Mouse (Mus musculus) adrenal gland, postnatal 4 days (tissue): ENCODE data around the gene Olfr329-ps. TPM values are rescaled to one million over a fixed set of nuclear protein-coding genes. Genes with fewer than 3 reads are reported as not detected.
"Not testable (repeated sequence)": the region's sequence is repeated elsewhere in the genome, so short reads cannot be mapped to it uniquely, and the experiment has no call there.

Source experiments
- DNase-seq, 2 experiments: peaks; one replicate each; pipeline ENCODE4 v3.0.0; 2021 to 2022; ENCODE audit warnings: low spot score in 2 of 2, mixed read lengths in 2 of 2
- long read RNA-seq, 2 experiments: library from polyadenylated mRNA; stranded (forward); transcript quantifications; one replicate each; pipeline ENCODE4 v2.0.0; 2021
- total RNA-seq, 2 experiments: library from RNA; stranded (reverse); gene quantifications; 2 replicates each; pipeline ENCODE4 v1.2.3; 2021

The Olfr329-ps gene
- total RNA-seq, result 1 to 10 TPM in 1 of 2 experiments, under 1 TPM in 1; 0.45 to 1.0 TPM
- long read RNA-seq, experiment 1, result 0 reads
- long read RNA-seq, experiment 2, result 0 reads

DNA sequence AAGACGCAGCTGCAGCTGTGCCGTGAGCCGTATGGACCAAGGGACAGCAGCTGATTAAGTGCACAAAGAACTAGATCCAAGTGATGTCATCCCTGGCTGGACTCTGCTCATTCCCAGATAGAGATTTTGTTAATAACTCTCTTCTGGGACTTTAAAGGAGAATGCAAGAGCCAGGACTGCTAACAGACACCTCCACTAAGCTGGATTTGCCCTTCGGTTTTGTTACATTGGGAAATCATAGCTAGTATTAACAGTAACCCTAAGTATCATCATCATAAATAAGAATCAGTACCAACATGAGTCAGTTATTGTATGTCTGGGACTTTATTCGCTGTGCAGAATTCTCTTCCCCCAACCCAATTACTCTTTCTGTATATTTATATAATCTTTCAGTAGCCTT lies at the start of gene Olfr329-ps:
Gene Olfr329-ps (minus strand): TSS at position 101 of the 400 bp plus-strand sequence.
- DNase-seq, result no peak

DNA sequence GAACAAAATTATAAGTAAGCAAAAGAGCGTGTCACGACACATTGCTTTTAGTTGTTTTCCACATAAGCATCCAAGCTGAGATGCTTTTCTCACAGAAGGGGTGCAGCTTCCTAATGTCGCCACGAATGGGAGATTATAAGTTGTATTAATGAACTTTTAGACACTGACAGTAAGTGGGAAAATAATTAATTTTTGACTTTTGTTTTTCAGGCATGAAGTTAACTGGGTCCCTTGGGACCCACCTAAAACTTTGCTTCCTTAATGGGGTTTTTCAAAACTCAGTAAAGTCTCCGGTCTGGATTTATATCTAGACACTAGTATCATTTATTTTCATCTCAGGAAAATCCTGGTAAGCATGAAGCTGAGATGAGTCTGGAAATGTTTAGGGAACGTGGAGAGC lies 48.6 kb upstream of the Olfr329-ps start, which contains the start of gene Olfr324:
Gene Olfr324 (plus strand): TSS at position 301 of the 400 bp plus-strand sequence.
- DNase-seq, result no peak

DNA sequence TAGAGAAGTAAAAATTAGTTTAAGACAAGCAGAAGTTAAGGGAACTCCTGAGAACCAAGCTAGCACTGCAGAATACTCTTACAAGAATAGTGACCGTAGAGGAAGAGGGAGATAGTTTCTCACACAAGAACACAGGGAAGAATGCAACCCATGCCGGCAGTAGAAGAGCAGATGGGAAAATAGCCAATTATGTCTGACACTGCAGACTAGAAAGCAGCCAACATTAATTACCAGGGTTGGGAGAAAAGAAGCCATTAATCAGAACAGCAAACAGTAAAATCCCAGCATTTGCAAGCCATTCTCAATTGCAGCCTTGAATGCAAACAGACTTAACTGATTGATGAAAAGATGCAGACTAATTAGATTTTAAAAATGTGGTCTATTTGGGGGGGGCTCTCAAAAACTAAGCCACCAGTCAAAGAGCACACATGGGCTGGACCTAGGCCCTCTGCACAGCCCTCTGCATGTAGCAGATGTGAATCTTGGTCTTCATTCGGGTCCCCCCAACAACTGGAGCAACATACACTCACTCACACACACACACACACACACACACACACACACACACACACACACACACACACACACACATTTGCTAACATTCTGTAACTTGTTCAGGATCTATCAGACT lies 42.5 kb upstream of the Olfr329-ps start:
- DNase-seq, result no peak

DNA sequence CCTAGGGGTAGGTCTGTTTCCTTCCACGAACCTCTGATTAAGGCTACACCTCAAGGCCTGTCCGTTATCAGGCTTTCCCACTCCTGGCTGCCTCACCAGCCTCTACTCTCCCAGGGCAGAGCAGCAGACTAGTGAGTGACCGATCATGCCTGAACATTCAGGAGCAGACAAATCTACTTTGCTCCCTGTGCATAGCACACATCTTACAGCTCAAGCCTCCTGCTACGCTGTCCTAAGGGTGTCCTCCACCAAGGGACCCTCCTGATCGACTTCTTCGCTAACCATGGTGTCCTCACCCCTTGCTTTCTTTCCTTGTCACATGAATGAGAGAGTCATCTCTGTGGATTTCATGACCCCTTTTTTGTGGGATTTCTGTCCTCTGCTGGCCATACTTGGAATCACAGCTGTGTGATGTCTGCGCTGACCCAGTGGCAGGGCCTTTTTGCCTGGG lies 41.7 kb upstream of the Olfr329-ps start:
- peak; percentile 18 to 26 for DNase-seq

DNA sequence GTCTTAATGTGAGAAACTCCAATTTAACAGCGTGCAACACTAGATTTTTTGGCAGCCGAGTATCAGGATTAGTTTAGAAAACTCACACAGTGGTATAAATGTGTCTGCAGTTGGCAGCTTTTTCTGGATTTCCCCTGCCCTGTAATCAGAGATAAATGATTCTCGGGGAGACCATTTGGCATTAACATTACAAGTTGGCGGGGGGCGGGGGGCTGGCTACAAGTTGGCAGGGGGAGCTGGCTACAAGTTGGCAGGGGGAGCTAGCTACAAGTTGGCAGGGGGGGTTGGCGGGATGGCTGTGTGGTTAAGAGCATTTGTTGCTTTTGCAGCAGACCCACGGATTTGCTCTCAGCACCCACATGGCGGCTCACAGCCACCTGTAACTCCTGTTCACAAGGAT lies 32.4 kb upstream of the Olfr329-ps start:
- DNase-seq, result no peak

DNA sequence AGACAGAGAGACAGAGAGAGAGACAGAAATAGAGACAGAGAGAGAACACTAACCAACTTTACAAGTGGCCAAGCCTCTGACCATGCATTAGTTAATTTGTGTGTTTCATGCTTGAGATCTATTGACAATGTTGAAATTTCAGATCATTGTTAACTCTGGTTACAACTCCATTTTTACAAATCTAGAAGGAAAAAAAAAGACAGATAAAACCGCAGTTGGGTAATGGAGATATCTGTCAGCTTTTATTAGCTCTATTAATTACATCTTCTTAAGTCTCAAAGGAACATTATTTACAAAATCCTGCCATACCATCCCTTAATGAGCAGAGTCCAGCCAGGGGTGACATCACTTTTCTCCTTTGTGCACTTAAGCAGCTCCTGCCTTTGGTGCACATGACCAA lies 31.2 kb upstream of the Olfr329-ps start, which contains the start of gene Olfr325:
Gene Olfr325 (plus strand): TSS at position 301 of the 400 bp plus-strand sequence.
- DNase-seq, result no peak

DNA sequence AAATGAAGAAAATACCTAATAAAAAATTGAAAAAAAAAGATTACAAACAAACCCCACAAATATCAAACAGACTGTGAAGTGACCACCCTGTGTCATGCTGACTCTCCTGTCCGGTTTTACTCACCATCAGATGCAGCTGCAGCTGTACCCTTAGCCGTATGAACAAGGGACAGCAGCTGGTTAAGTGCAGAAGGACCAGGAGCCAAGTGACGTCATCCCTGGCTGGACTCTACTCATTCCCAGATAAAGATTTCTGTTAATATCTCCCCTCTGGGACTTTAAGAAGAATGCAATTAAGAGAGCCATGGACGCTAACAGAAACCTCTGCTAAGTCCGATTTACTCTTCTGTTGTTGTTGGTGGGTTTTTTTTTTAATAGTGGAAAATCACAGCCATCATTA lies 24.2 kb upstream of the Olfr329-ps start, which contains the start of gene Olfr224:
Gene Olfr224 (minus strand): TSS at position 149 of the 400 bp plus-strand sequence.
- DNase-seq, result no peak

DNA sequence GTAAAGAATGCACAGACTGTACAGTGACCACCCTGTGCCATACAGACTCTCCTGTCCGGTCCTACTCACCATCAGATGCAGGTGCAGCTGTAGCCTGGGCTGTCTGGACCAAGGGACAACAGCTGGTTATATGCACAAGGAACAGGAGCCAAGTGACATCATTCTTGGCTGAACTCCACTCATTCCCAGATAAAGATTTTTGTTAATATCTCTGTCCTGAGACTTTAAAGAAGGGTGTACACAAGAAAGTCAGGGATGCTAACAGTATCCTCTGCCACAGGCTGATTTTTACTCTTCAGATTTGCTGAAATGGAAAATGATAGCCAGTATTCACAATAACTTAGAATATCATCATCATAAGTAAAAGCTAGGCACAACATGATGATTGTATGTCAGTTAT lies 9.3 kb upstream of the Olfr329-ps start, which contains the start of gene Olfr328:
Gene Olfr328 (minus strand): TSS at position 101 of the 400 bp plus-strand sequence.
- no peak for DNase-seq

DNA sequence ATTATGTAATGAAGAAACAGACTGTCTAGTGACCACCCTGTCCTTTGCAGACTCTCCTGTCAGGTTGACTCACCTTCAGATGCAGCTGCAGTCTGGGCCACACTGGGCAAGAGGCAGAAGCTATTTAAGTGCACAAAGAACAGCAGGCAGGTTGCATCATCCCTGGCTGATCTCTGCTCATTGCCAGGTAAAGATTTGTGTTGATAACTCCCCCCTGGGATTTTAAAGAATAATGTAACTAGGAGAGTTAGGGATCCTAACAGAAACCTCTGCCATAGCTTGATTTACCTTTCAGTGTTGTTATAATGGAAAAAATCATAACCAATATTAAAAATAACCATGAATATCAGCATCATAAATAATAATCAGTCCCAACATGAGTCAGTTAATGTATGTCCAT lies 11.5 kb downstream of the Olfr329-ps start, which contains the start of gene Olfr330:
Gene Olfr330 (minus strand): TSS at position 101 of the 400 bp plus-strand sequence.
- DNase-seq, result not testable (repeated sequence)

DNA sequence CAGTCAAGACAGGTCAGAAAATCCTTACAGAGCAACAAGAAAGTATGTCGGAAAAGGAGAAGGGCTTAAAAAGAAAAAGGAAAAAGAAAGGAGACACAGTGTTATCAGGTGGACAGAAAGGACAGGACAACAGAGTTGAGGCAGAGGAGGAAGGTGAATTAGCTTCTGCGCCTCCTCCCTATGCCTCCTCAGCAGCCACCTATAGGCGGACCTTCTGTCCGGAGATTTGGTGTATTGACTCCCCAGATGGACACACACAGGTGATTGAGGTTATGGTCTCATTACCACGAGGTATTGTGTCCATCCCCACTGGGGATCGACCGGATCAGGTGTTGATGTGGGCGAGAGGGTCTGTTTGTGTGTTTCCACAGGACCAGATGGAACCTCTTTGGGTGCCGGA lies 26.5 kb downstream of the Olfr329-ps start:
- peak; percentile 11 to 15 for DNase-seq

DNA sequence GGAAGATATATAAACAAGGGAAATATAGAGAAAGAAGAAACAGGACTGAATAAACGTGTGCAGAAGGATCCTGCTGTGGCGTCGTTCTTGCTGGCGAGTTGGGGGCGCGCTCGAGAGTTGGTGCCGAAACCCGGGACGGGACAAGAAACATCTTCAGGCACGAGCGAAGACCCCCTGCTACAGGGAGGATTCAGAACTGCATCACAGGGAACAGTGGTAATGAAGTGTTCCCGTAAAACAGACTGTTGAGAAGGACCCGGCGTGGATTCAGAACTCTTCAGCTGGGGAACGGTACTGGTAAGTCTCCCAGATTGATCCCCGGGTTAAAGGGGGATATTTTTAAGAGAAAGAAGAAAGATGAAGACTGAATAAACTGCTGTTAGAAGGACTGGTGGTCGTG lies 27.3 kb downstream of the Olfr329-ps start:
- peak; percentile 91 to 98 for DNase-seq

DNA sequence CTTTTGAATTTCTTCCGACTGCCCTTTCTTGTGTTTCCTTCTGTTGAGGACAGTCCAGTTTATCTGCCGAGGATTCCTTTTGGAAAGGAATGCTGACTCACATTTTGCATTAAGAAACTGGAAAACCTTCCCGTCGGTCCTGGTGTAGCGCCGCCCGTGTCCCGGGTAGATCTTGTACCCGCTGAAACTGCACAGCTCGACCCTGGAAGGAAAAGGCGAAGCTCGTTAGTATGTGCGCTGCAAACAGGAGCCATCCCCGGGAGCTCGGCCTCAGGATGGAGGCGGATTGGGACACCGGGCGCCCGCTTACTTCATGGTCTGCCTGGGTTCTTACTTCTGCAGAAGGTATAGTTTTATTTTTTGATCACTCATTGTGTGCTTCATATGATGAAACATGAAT lies 37.2 kb downstream of the Olfr329-ps start:
- not testable (repeated sequence) for DNase-seq

DNA sequence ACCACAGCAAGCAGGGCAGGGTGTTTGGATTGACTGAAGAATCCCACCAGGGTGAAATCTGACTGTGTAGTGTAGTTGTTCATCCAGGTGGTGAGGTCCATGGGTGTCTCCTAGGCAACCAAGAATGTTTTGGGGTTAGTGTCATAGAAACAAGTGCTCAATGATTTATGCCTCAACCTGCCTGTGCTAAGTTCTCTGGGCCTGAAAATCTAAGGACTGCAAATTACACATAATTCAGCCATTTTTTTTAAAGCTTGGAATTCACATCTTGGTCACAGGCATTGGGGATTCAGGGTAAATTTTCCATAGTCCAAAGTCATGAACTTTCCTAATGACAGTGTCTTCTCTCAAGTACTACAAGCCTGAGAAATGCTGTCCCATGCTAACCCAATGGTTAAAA lies 43.8 kb downstream of the Olfr329-ps start, which contains the start of gene Olfr331:
Gene Olfr331 (minus strand): TSS at position 101 of the 400 bp plus-strand sequence.
- not testable (repeated sequence) for DNase-seq

DNA sequence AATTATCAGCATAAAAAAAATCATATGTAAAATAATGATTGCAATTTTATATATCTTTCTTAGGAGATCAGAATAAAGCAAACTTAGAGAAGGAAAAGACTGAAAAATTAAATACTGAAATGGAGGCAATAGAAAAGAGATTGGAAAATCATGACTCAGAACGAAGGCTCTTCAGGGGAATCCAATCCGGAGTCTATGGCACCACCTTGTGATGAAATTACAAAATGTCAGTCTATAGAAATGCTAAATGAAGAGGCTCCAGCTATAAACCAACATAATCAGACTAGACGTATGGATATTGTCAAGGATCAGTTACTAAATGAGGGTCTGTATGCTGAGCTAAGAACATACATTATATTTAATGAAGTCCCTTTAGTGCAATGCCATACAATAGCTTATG lies 46.9 kb downstream of the Olfr329-ps start:
- DNase-seq, result no peak

DNA sequence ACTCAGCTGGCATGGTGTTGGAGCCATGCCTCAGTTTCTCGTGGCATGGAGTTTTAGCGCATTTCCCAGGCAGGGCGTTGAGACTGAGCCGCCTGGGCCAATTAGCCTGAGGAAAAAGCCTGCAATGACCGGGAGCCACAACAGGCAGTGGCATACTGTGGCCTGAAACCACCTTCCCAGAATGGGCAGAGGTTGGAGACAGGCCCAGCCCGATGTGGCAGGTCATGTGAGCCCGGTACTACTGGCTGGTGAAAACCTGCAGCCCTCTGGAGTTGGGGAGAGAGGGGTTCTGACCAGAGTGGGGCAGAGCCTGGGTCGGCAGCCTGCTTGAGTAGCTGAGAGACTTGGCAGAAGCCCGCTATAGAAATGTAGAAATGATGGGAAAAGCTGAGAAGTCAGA lies 47.5 kb downstream of the Olfr329-ps start:
- DNase-seq, result no peak

DNA sequence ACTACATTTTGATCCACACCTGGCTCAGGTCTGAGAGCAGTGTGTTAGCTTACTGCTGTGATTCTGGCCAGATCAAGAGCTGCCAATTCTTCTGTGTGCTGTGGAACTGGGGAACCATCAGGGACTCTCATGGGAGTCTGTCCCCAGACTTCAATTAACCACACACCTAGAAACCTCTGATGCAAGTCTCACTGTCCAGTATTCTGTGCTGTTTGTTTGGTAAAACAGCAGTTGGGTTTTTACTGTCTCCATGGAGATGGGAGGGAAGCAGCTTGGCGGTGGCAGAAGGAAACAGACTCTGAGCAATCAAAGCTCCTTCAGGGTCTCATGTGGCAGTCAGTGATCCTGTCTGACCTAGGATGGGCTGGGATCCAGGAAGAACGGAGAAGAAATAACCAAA lies 53.8 kb downstream of the Olfr329-ps start, which contains the start of gene Olfr332:
Gene Olfr332 (minus strand): TSS at position 101 of the 400 bp plus-strand sequence.
- DNase-seq, result no peak

Other genes with a start within 250 kb of the Olfr329-ps start
- gene Zfp692, start 239.4 kb downstream of the Olfr329-ps start, total RNA-seq, result 10 to 100 TPM; 13.4 to 15.0 TPM
- gene Zfp672, start 216.1 kb downstream of the Olfr329-ps start, total RNA-seq, result 10 to 100 TPM; 45.8 to 49.7 TPM
- 10 to 100 TPM; 47.4 to 54.1 TPM for gene Sh3bp5l, start 215.7 kb downstream of the Olfr329-ps start, total RNA-seq
- not detected for gene Lypd8, start 167.4 kb downstream of the Olfr329-ps start, total RNA-seq
- gene 1810065E05Rik, start 125.3 kb downstream of the Olfr329-ps start, total RNA-seq, result not detected
- gene Gm12253, start 113.9 kb downstream of the Olfr329-ps start, total RNA-seq, result not detected
- gene Lypd9, start 93.5 kb downstream of the Olfr329-ps start, total RNA-seq, result not detected
- not detected for gene Olfr30, start 84.2 kb downstream of the Olfr329-ps start, total RNA-seq
- not detected for gene Olfr332, start 53.9 kb downstream of the Olfr329-ps start, total RNA-seq
- not detected for gene Olfr331, start 43.9 kb downstream of the Olfr329-ps start, total RNA-seq
- gene Olfr330, start 11.6 kb downstream of the Olfr329-ps start, total RNA-seq, result 1 to 10 TPM; 1.1 to 1.4 TPM
- gene Olfr328, start 9.2 kb upstream of the Olfr329-ps start, total RNA-seq, result under 1 TPM; 0.28 to 0.45 TPM
- gene Olfr224, start 24.1 kb upstream of the Olfr329-ps start, total RNA-seq, result not detected
- gene Olfr325, start 31.3 kb upstream of the Olfr329-ps start, total RNA-seq, result not detected
- not detected for gene Olfr324, start 48.7 kb upstream of the Olfr329-ps start, total RNA-seq
- gene 2210407C18Rik, start 69.7 kb upstream of the Olfr329-ps start, total RNA-seq, result not detected
- gene Olfr323, start 84.1 kb upstream of the Olfr329-ps start, total RNA-seq, result not detected
- gene Trim58, start 94.0 kb upstream of the Olfr329-ps start, total RNA-seq, result 1 to 10 TPM in 1 of 2 experiments, under 1 TPM in 1; 0.90 to 1.8 TPM
- not detected for gene Olfr322, start 112.4 kb upstream of the Olfr329-ps start, total RNA-seq
- gene Olfr320, start 134.7 kb upstream of the Olfr329-ps start, total RNA-seq, result not detected
- gene Olfr319, start 152.7 kb upstream of the Olfr329-ps start, total RNA-seq, result not detected
- gene Olfr318, start 177.6 kb upstream of the Olfr329-ps start, total RNA-seq, result not detected
- not detected for gene Olfr317, start 192.8 kb upstream of the Olfr329-ps start, total RNA-seq
- not detected for gene Olfr316, start 206.3 kb upstream of the Olfr329-ps start, total RNA-seq
- not detected for gene Olfr315, start 226.8 kb upstream of the Olfr329-ps start, total RNA-seq
- gene Olfr314, start 236.5 kb upstream of the Olfr329-ps start, total RNA-seq, result not detected